Mouse (Mus musculus) heart, embryonic 12.5 days (tissue): ENCODE data around the gene Serpina12. TPM values are rescaled to one million over a fixed set of nuclear protein-coding genes. Genes with fewer than 3 reads are reported as not detected.

ENCODE experiments used
- ATAC-seq: fragments of 200-750 bp; cut with Nextera tagmentation; 2 replicates; pipeline ENCODE4 v1.8.0; 2017; ENCODE audit warnings: moderate TSS enrichment, moderate library complexity; ENCODE audit not compliant: insufficient number of reproducible peaks, low FRiP score
- H3K27ac ChIP-seq: fragments of 300-500 bp; sonication (generic); 2 replicates; pipeline ENCODE4 v1.5.1; 2016; ENCODE audit warnings: mild to moderate bottlenecking, moderate library complexity; ENCODE audit not compliant: poor library complexity, severe bottlenecking
- H3K27me3 ChIP-seq: fragments of 300-500 bp; sonication (generic); replicated peaks from 2 replicates; pipeline ENCODE4 v1.6.1; 2016; ENCODE audit warnings: mild to moderate bottlenecking, moderate library complexity
- H3K36me3 ChIP-seq: fragments of 300-500 bp; sonication (generic); 2 replicates; pipeline ENCODE4 v1.6.1; 2016; ENCODE audit warnings: mild to moderate bottlenecking, moderate library complexity
- H3K4me1 ChIP-seq: fragments of 300-500 bp; sonication (generic); replicated peaks from 2 replicates; pipeline ENCODE4 v1.6.1; 2016; ENCODE audit warnings: mild to moderate bottlenecking
- H3K4me2 ChIP-seq: fragments of 300-500 bp; sonication (generic); 2 replicates; pipeline ENCODE4 v1.6.1; 2016; ENCODE audit warnings: mild to moderate bottlenecking, moderate library complexity
- H3K4me3 ChIP-seq: fragments of 300-500 bp; sonication (generic); 2 replicates; pipeline ENCODE4 v1.5.1; 2016; ENCODE audit warnings: mild to moderate bottlenecking
- H3K9ac ChIP-seq: fragments of 300-500 bp; sonication (generic); 2 replicates; pipeline ENCODE4 v1.6.1; 2016; ENCODE audit warnings: mild to moderate bottlenecking, moderate library complexity
- H3K9me3 ChIP-seq: fragments of 300-500 bp; sonication (generic); replicated peaks from 2 replicates; pipeline ENCODE4 v1.6.1; 2016; ENCODE audit warnings: mild to moderate bottlenecking, moderate library complexity
- WGBS: fragments of 180-500 bp; shearing (Covaris S2); methylation state at CpG from one replicate; pipeline ENCODE4 v1.1.7; 2016; 5-methylcytosine and 5-hydroxymethylcytosine counted together
- polyA plus RNA-seq: library from polyadenylated mRNA; unstranded; fragments of >200 nt; fragmentation: Nextera tagmentation; extraction: Ambion mirVana; gene quantifications from 2 replicates; pipeline ENCODE4 v1.2.1, GENCODE M21; 2016

The Serpina12 gene
- polyA plus RNA-seq: not detected in 2 replicates

GRCm38 (mm10) chr12:104044343-104044742 lies at the start of gene Serpina12:
TSS of gene Serpina12 (minus strand) at chr12:104044443.
- no peak within 1 kb of the TSS for H3K4me2 ChIP-seq
- no peaks in the 10 kb centered on the region for H3K36me3 ChIP-seq
- H3K27me3 ChIP-seq: no peaks in the 10 kb centered on the region
- H3K27ac ChIP-seq: no peak within 1 kb of the TSS
- ATAC-seq: no peak
- H3K4me3 ChIP-seq: no peak within 1 kb of the TSS
- no peaks in the 10 kb centered on the region for H3K9me3 ChIP-seq
- 77% methylated on average over 7 of the region's 7 CpGs for WGBS
- no peak within 1 kb of the TSS for H3K9ac ChIP-seq
- no peaks in the 10 kb centered on the region for H3K4me1 ChIP-seq

GRCm38 (mm10) chr12:104091303-104091702 lies 47.1 kb upstream of the Serpina12 start:
- 76% methylated on average over 1 of the region's 1 CpGs for WGBS
- Histone ChIP-seq H3K9ac (no peak overlapping the region), H3K4me2 (no peak overlapping the region), H3K9me3 (no peaks in the 10 kb centered on the region), H3K27ac (no peak overlapping the region), H3K4me1 (no peaks in the 10 kb centered on the region), H3K4me3 (no peak overlapping the region), H3K27me3 (no peaks in the 10 kb centered on the region), H3K36me3 (no peaks in the 10 kb centered on the region)
- ATAC-seq: no peak

GRCm38 (mm10) chr12:104090119-104090518 lies 45.9 kb upstream of the Serpina12 start:
- Histone ChIP-seq H3K4me3 (no peak overlapping the region), H3K27me3 (no peaks in the 10 kb centered on the region), H3K4me1 (no peaks in the 10 kb centered on the region), H3K9ac (no peak overlapping the region), H3K4me2 (no peak overlapping the region), H3K9me3 (no peaks in the 10 kb centered on the region), H3K27ac (no peak overlapping the region), H3K36me3 (no peaks in the 10 kb centered on the region)
- 68% methylated on average over 2 of the region's 2 CpGs for WGBS
- no peak for ATAC-seq

- 58% methylated on average over 5 of the region's 5 CpGs for WGBS
- Histone ChIP-seq H3K9me3 (no peaks in the 10 kb centered on the region), H3K4me1 (0 out of 2 replicates have a peak, but pooled peaks cover 5% of the 10 kb centered on the region), H3K4me2 (no peak overlapping the region), H3K36me3 (no peaks in the 10 kb centered on the region), H3K27me3 (peaks cover 20% of the 10 kb centered on the region; the same call in 1 of the 2 replicates), H3K27ac (no peak overlapping the region), H3K9ac (no peak overlapping the region), H3K4me3 (no peak overlapping the region)
- no peak for ATAC-seq
These were observed 28.0 kb upstream of the Serpina12 start for GRCm38 (mm10) chr12:104072286-104072685.

- WGBS: 20% methylated on average over 1 of the region's 1 CpGs
- Histone ChIP-seq H3K4me3 (no peak overlapping the region), H3K27ac (no peak overlapping the region), H3K36me3 (no peaks in the 10 kb centered on the region), H3K4me1 (0 out of 2 replicates have a peak, but pooled peaks cover 5% of the 10 kb centered on the region), H3K4me2 (no peak overlapping the region), H3K27me3 (peaks cover 20% of the 10 kb centered on the region; the same call in 1 of the 2 replicates), H3K9ac (no peak overlapping the region), H3K9me3 (no peaks in the 10 kb centered on the region)
- no peak for ATAC-seq
These were observed 27.5 kb upstream of the Serpina12 start for GRCm38 (mm10) chr12:104071708-104072107.

GRCm38 (mm10) chr12:104069620-104070019 lies 25.4 kb upstream of the Serpina12 start:
- peaks cover 14% of the 10 kb centered on the region; the same call in 1 of the 2 replicates for H3K27me3 ChIP-seq
- H3K9me3 ChIP-seq: no peaks in the 10 kb centered on the region
- WGBS: 6% methylated on average over 2 of the region's 2 CpGs
- no peak overlapping the region for H3K4me2 ChIP-seq
- 0 out of 2 replicates have a peak, but pooled peaks have one; percentile 38 for ATAC-seq
- H3K4me3 ChIP-seq: no peak overlapping the region
- H3K36me3 ChIP-seq: no peaks in the 10 kb centered on the region
- 0 out of 2 replicates have a peak, but pooled peaks cover 5% of the 10 kb centered on the region for H3K4me1 ChIP-seq
- no peak overlapping the region for H3K9ac ChIP-seq
- no peak overlapping the region for H3K27ac ChIP-seq

GRCm38 (mm10) chr12:104067549-104067948 lies 23.3 kb upstream of the Serpina12 start:
- Histone ChIP-seq H3K4me1 (0 out of 2 replicates have a peak, but pooled peaks cover 5% of the 10 kb centered on the region), H3K4me2 (peak overlapping the region; percentile 38; the same call in 1 of the 2 replicates), H3K9ac (no peak overlapping the region), H3K4me3 (0 out of 2 replicates have a peak overlapping the region, but pooled peaks have one; percentile 4), H3K9me3 (no peaks in the 10 kb centered on the region), H3K27me3 (peaks cover 18% of the 10 kb centered on the region), H3K27ac (no peak overlapping the region), H3K36me3 (no peaks in the 10 kb centered on the region)
- no peak for ATAC-seq
- 21% methylated on average over 4 of the region's 4 CpGs for WGBS

- Histone ChIP-seq H3K27ac (no peak overlapping the region), H3K4me2 (no peak overlapping the region), H3K4me1 (0 out of 2 replicates have a peak, but pooled peaks cover 5% of the 10 kb centered on the region), H3K36me3 (no peaks in the 10 kb centered on the region), H3K27me3 (peaks cover 25% of the 10 kb centered on the region), H3K9me3 (no peaks in the 10 kb centered on the region), H3K4me3 (no peak overlapping the region), H3K9ac (no peak overlapping the region)
- ATAC-seq: no peak
- WGBS: 27% methylated on average over 8 of the region's 8 CpGs
These were observed 22.0 kb upstream of the Serpina12 start for GRCm38 (mm10) chr12:104066241-104066640.

- no peak overlapping the region for H3K27ac ChIP-seq
- no peak for ATAC-seq
- no peak overlapping the region for H3K4me3 ChIP-seq
- 70% methylated on average over 4 of the region's 4 CpGs for WGBS
- peaks cover 37% of the 10 kb centered on the region for H3K27me3 ChIP-seq
- H3K4me2 ChIP-seq: no peak overlapping the region
- no peaks in the 10 kb centered on the region for H3K9me3 ChIP-seq
- H3K9ac ChIP-seq: no peak overlapping the region
- no peaks in the 10 kb centered on the region for H3K36me3 ChIP-seq
- 0 out of 2 replicates have a peak, but pooled peaks cover 5% of the 10 kb centered on the region for H3K4me1 ChIP-seq
These were observed 20.8 kb upstream of the Serpina12 start for GRCm38 (mm10) chr12:104064996-104065395.

- H3K9ac ChIP-seq: no peak overlapping the region
- H3K9me3 ChIP-seq: no peaks in the 10 kb centered on the region
- no peak overlapping the region for H3K27ac ChIP-seq
- no peak for ATAC-seq
- H3K4me3 ChIP-seq: no peak overlapping the region
- H3K4me1 ChIP-seq: 0 out of 2 replicates have a peak, but pooled peaks cover under 1% of the 10 kb centered on the region
- H3K27me3 ChIP-seq: peaks cover 37% of the 10 kb centered on the region
- no peak overlapping the region for H3K4me2 ChIP-seq
- WGBS: 50% methylated on average over 4 of the region's 4 CpGs
- no peaks in the 10 kb centered on the region for H3K36me3 ChIP-seq
These were observed 20.3 kb upstream of the Serpina12 start for GRCm38 (mm10) chr12:104064532-104064931.

- Histone ChIP-seq H3K27ac (no peak overlapping the region), H3K4me1 (peaks cover 9% of the 10 kb centered on the region), H3K4me2 (no peak overlapping the region), H3K9ac (no peak overlapping the region), H3K9me3 (no peaks in the 10 kb centered on the region), H3K4me3 (no peak overlapping the region), H3K27me3 (peaks cover 49% of the 10 kb centered on the region), H3K36me3 (no peaks in the 10 kb centered on the region)
- ATAC-seq: no peak
- WGBS: 41% methylated on average over 2 of the region's 2 CpGs
These were observed 17.6 kb upstream of the Serpina12 start for GRCm38 (mm10) chr12:104061862-104062261.

- 55% methylated on average over 6 of the region's 6 CpGs for WGBS
These were observed 15.9 kb upstream of the Serpina12 start for GRCm38 (mm10) chr12:104060126-104060525.

More at GRCm38 (mm10) chr12:104060126-104060525, 15.9 kb upstream of the Serpina12 start:
- H3K9me3 ChIP-seq: no peaks in the 10 kb centered on the region
- no peak overlapping the region for H3K4me3 ChIP-seq
- ATAC-seq: no peak
- peaks cover 15% of the 10 kb centered on the region for H3K4me1 ChIP-seq
- H3K4me2 ChIP-seq: no peak overlapping the region
- no peak overlapping the region for H3K27ac ChIP-seq
- H3K36me3 ChIP-seq: no peaks in the 10 kb centered on the region
- peaks cover 54% of the 10 kb centered on the region for H3K27me3 ChIP-seq
- H3K9ac ChIP-seq: no peak overlapping the region
